Mouse (Mus musculus): ENCODE data around the gene Dnajc5g.
A peak's percentile ranks its signal among the peaks of the same experiment; 100 is the strongest.

Gene Dnajc5g

GRCm38 (mm10) chr5:31105814-31106335, at the start of gene Dnajc5g:
Dnajc5g (plus strand) TSS chr5:31106285.
- DNase-seq: no peak

GRCm38 (mm10) chr5:31069810-31070209, 36.3 kb upstream of the Dnajc5g start:
- no peak for DNase-seq

- DNase-seq: no peak
These were observed 35.0 kb upstream of the Dnajc5g start for GRCm38 (mm10) chr5:31071059-31071458.

GRCm38 (mm10) chr5:31071821-31072220, 34.3 kb upstream of the Dnajc5g start:
- no peak for DNase-seq

- DNase-seq: no peak
These were observed 32.9 kb upstream of the Dnajc5g start for GRCm38 (mm10) chr5:31073176-31073575.

- DNase-seq: no peak
These were observed 29.7 kb upstream of the Dnajc5g start for GRCm38 (mm10) chr5:31076346-31076745.

- DNase-seq: peak; percentile 56
These were observed 25.9 kb upstream of the Dnajc5g start for GRCm38 (mm10) chr5:31080059-31080794.

- no peak for DNase-seq
These were observed 25.3 kb upstream of the Dnajc5g start for GRCm38 (mm10) chr5:31080795-31081164.

GRCm38 (mm10) chr5:31081386-31081785, 24.7 kb upstream of the Dnajc5g start:
- DNase-seq: peak; percentile 70

- DNase-seq: peak; percentile 85
These were observed 23.7 kb upstream of the Dnajc5g start for GRCm38 (mm10) chr5:31082355-31082754.

- peak; percentile 33 for DNase-seq
These were observed 23.0 kb upstream of the Dnajc5g start for GRCm38 (mm10) chr5:31082935-31083625.

GRCm38 (mm10) chr5:31083949-31084348, 22.1 kb upstream of the Dnajc5g start:
- DNase-seq: no peak

GRCm38 (mm10) chr5:31086606-31087005, 19.5 kb upstream of the Dnajc5g start:
- no peak for DNase-seq

- DNase-seq: no peak
These were observed 19.0 kb upstream of the Dnajc5g start for GRCm38 (mm10) chr5:31087131-31087530.

- DNase-seq: no peak
These were observed 13.7 kb upstream of the Dnajc5g start for GRCm38 (mm10) chr5:31092231-31092975.

- peak; percentile 60 for DNase-seq
These were observed 12.7 kb upstream of the Dnajc5g start for GRCm38 (mm10) chr5:31093151-31094041.

- no peak for DNase-seq
These were observed 11.8 kb upstream of the Dnajc5g start for GRCm38 (mm10) chr5:31094100-31094798.

- peak; percentile 88 for DNase-seq
These were observed 11.0 kb upstream of the Dnajc5g start for GRCm38 (mm10) chr5:31094799-31095691.

GRCm38 (mm10) chr5:31095711-31096480, 10.2 kb upstream of the Dnajc5g start:
- DNase-seq: no peak

- no peak for DNase-seq
These were observed 2.0 kb downstream of the Dnajc5g start, which contains the start of gene Slc30a3 for GRCm38 (mm10) chr5:31108000-31108490. Slc30a3 (minus strand) TSS chr5:31108237.
